Mouse (Mus musculus) embryo, embryonic 10 days (tissue): Measurements from ENCODE around the gene Col28a1.

Experiments used
- DNase-seq: peaks from one replicate; pipeline ENCODE4 v3.0.0-alpha.2; 2015; ENCODE audit warnings: low spot score

Gene Col28a1

GRCm38 (mm10) chr6:8192517-8192916, at the start of gene Col28a1:
Col28a1 (minus strand) TSS chr6:8192617.
- DNase-seq, result no peak

DNA sequence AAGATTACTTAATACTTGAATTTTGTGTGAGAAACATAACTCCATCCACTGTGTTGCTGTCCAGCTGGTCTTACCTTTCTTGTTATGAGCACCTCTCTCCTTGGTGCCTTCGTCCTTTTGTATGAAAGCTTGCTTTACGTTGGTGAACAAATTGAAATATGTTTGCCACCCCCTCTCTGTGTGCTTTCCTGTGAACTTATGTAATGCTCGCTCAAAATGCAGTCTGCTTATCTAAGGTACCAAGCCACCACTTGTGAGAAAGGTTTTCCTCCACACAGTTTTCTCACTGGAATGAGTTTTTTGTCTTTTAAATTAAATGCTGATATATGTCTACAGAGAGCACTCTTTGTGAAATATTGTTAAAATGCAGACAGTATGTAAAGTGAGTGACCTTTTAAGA, 36.2 kb upstream of the Col28a1 start:
- DNase-seq, result no peak

- DNase-seq, result no peak
Measured at GRCm38 (mm10) chr6:8227035-8227434, 34.6 kb upstream of the Col28a1 start.

DNA sequence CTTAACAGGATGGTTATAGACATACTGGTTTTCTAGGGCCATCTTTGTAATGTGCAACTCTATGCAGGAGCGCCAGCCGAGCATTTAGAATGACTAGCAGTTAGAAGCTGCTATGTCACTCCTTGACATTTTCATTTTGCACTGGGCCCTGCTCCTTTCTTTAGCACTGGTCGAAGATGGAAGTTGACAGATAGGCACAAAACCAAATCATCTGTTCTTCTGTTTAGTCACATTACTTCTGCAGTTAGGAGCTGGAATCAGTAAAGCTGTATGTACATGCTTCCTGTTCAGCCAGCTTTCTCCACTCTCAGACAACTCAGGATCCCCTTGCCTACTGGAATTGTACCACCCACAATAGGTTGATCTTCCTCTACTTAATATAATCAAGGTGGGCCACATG, 18.2 kb upstream of the Col28a1 start:
- DNase-seq, result peak; percentile 8

GRCm38 (mm10) chr6:8209866-8210186, 17.4 kb upstream of the Col28a1 start:
- no peak for DNase-seq

DNA sequence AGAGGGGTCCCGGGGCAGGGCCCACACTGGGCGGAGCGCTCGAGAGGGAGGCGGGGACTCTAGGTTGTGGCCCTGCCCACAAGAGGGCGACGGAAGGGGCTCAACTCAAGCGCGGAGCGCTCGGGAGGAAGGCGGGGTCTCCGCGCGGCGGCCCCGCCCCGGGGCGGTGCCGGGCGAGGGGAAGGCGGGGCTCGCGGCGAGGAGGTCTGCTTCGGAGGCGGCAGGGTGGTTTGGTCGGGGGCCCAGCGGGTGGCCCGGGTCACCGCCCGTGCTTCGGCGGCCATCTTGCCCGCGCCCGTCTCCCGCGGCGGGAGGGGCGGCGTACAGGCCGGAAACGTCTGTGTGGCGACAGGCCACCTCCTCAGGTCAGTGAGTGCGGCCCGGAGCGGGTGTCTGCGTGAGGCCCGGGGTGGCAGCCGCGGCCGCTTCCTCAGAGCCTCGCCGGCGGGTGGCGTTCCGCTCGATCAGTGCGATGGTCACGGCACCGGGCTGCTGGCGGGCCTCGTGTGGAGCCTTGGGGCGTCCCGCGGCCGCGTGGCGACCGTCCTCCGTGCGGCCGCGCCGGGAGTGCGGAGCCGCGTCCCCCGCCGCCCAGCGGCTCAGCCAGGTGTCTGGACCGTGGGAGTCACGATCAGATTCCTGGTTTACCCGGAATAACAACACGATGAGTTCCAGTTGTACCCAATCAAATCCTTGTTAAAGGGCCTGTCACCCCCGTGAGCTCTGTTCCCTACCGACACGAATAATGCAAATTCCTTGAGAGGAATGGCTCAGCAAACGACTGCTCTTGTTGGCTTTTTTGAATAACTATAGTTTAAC, 16.8 kb upstream of the Col28a1 start, which contains the start of gene Mios:
Gene Mios (plus strand): TSS at position 176 of the 819 bp plus-strand sequence.
- peak; percentile 91 for DNase-seq

- DNase-seq, result no peak
Measured at GRCm38 (mm10) chr6:8189917-8190316, 2.5 kb downstream of the Col28a1 start.

- DNase-seq, result peak; percentile 18
Measured at GRCm38 (mm10) chr6:8188599-8189233, 3.7 kb downstream of the Col28a1 start.

GRCm38 (mm10) chr6:8178397-8178941, 13.9 kb downstream of the Col28a1 start:
- DNase-seq, result peak; percentile 33

- DNase-seq, result no peak
Measured at GRCm38 (mm10) chr6:8176116-8176515, 16.3 kb downstream of the Col28a1 start.

DNA sequence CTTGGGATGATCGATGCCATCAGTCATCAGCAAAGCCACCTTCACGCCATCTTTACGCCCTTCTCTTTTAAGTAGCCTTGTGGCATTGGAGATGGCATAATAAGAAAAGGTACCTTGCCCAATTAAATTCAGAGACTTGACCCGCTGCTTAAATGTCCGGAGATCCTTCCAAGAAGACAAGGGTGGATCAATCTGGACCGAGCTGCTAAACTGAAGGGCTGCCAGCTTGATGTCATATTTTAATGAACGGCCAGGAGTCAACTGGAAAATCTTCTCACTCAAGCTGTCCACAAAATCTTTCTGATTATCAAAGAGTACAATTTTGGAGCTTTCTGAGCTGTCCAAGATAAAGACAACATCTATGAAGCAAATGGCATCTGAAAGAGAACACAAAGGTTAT, 17.1 kb downstream of the Col28a1 start:
- DNase-seq, result no peak

GRCm38 (mm10) chr6:8174062-8174461, 18.4 kb downstream of the Col28a1 start:
- DNase-seq, result peak; percentile 45

DNA sequence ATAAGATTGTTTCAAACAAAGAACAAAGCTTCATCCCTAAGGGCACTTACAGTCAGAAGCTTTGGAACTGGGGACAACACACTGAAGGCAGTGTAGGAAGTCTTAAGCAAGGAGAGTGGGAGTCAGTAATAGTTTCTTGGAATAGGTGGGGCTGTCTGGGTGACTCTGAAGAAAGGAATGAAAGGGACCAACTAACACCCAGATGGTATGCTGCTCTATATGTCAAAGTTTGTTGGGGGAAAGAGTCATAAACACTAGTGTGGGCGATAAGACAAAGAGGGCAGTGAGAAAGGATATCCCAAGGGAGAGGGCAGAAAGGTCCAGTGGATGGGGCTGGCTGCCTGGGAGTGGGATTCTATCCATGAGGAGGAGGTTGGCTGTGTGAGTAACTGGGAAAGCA, 20.3 kb downstream of the Col28a1 start:
- DNase-seq, result no peak

GRCm38 (mm10) chr6:8164741-8165140, 27.7 kb downstream of the Col28a1 start:
- DNase-seq, result no peak

- DNase-seq, result no peak
Measured at GRCm38 (mm10) chr6:8160001-8160400, 32.4 kb downstream of the Col28a1 start.

- no peak for DNase-seq
Measured at GRCm38 (mm10) chr6:8157121-8157520, 35.3 kb downstream of the Col28a1 start.

GRCm38 (mm10) chr6:8152551-8153361, 39.7 kb downstream of the Col28a1 start:
- DNase-seq, result no peak

GRCm38 (mm10) chr6:8148916-8149315, 43.5 kb downstream of the Col28a1 start:
- DNase-seq, result no peak

DNA sequence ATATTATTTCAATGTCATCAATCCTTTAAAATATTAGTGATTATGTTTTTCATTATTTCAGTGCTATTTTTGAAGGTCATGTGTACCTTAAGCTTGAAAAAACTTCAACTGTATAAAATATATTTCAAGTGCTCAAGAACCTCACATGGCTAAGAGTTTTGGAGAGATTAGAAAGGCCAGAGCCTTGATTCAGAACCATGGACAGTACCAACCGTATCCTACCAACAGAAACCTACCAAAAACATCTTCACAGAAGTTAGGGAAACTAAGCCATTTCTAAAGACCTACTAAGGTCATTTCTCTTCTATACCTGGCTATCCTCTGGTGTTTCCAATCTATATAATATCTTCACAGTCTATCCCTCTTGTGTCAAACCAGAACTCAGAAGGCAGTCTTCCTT, 50.5 kb downstream of the Col28a1 start:
- DNase-seq, result peak; percentile 46

DNA sequence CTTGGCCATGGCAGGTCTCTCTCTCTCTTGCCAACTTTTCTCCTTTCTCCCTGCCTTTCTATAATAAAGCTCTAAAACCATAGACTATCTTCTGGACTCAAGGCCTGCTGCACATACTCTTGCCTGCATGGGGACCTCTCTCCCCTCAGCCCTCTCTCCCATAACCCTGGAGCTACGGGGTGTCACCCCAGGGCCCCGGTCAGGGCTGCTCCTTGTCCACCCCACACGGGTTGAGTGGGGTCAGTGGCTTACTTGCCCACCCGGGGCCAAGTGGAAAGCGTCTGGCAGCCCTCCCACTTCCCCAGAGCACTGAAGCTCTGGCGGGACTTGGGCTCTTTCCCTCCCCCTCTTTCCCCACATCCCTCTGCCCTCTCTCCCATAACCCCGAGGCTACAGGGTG, 62.3 kb downstream of the Col28a1 start:
- no peak for DNase-seq

- DNase-seq, result no peak
Measured at GRCm38 (mm10) chr6:8128164-8128563, 64.3 kb downstream of the Col28a1 start.

- no peak for DNase-seq
Measured at GRCm38 (mm10) chr6:8126545-8126944, 65.9 kb downstream of the Col28a1 start.
